Mouse (Mus musculus): ENCODE measurements at regions not wholly inside any gene's neighbourhood (a gene's known extent, or its start where the extent isn't known, plus 50 kb on each side); places are given as distances from the start of the nearest gene placed in this dataset.

DNA sequence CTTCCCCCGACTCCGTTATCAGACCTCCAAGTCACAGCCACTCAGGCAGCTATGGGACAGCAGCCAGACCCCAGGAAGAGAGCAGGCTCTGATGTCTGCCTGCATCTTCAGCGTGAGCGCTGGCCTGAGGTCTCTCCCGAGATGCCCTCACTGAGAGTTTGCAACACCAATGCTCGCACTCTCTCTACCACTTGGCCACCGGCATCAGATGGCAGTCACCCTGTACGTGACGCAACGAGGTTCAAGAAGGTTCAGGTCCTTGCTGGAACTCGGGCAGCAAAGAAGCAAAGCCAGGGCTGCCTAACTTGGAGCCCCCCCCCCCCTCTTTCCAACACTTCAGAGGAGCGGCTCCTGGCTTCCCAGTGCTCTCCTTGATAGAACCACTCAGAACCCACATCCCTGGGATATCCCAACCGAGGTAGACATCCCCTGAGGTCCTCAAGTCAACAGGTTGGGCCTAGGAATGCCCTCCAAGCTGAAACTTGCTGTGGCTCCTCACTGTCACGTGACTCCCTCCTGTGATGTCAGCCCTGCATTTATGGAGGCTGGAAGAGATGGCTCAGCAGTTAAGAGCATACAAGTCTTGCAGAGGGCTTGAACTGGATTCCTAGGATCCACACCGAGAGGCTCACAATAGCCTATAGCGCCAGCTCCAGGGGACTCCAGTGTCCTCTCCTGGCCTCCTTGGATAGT, 91.9 kb downstream of the Vegfa start:
- no peak for TF ChIP-seq ZC3H11A (IDR thresholded peaks at IDR 0.05; ENCODE audit: borderline replicate concordance, low read depth, low read length)
- no peak for TF ChIP-seq ZNF384 (IDR thresholded peaks at IDR 0.05; ENCODE audit: low read depth, low read length)
- TF ChIP-seq CHD2 (IDR thresholded peaks at IDR 0.05; ENCODE audit: low read depth, low read length), result no peak
- no peak for TF ChIP-seq MAFK (IDR thresholded peaks at IDR 0.05; ENCODE audit: insufficient read depth, low read depth, low read length)
- TF ChIP-seq HCFC1 (IDR thresholded peaks at IDR 0.05; ENCODE audit: borderline replicate concordance, insufficient read depth, low read length), result no peak
- Histone ChIP-seq H3K9ac (ENCODE audit: insufficient read depth, low read depth, low read length, poor library complexity, severe bottlenecking) (no peak overlapping the region), H3K9me3 (ENCODE audit: control insufficient read depth, insufficient read depth, low read depth, low read length) (no peaks in the 10 kb centered on the region), H3K27ac (ENCODE audit: insufficient read depth, low read depth, low read length, poor library complexity, severe bottlenecking) (no peak overlapping the region), H3K4me3 (ENCODE audit: insufficient read depth in 1 of 2, low read depth in 1 of 2, low read length in 2 of 2, poor library complexity in 1 of 2, severe bottlenecking in 1 of 2) (no peak overlapping the region), H3K36me3 (ENCODE audit: control insufficient read depth, insufficient read depth, low read length, poor library complexity, severe bottlenecking) (no peaks in the 10 kb centered on the region), H3K4me1 (ENCODE audit: control insufficient read depth in 2 of 2, insufficient read depth in 2 of 2, low read length in 2 of 2, poor library complexity in 1 of 2) (peaks cover 0 to 6% of the 10 kb centered on the region in 2 experiments; a peak in 1 of 4 replicates)
- no peak for DNase-seq (ENCODE audit: low read depth, low spot score)
- in situ Hi-C loops (cut with MboI; ENCODE audit: low sequenced_read_pairs in 2 of 2, unreplicated experiment in 2 of 2), result no loop called here

DNA sequence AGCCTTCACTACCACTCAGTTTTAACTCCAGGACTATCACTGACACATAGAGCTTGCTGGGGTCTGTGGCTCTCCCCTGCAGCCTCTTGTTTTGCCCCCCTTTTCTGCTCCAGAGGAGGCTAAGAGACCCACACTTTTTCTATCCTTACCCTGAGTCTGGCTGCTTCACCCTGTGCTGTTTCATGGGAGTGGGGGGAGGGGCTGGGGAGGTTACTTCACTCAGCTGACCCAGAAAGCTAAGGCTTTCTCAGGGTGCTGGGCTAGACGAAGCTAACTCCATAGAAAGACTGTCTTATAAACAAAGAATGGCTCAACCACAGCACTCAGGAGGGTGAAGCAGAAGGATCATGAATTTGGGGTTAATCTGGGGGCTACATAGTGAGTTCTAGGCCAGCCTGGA, 93.9 kb downstream of the Vegfa start:
- Histone ChIP-seq H3K9me3 (ENCODE audit: control insufficient read depth, insufficient read depth, low read depth, low read length) (no peaks in the 10 kb centered on the region), H3K9ac (ENCODE audit: insufficient read depth, low read depth, low read length, poor library complexity, severe bottlenecking) (no peak overlapping the region), H3K36me3 (ENCODE audit: control insufficient read depth, insufficient read depth, low read length, poor library complexity, severe bottlenecking) (no peaks in the 10 kb centered on the region), H3K4me1 (ENCODE audit: control insufficient read depth in 2 of 2, insufficient read depth in 2 of 2, low read length in 2 of 2, poor library complexity in 1 of 2) (peaks cover 4 to 14% of the 10 kb centered on the region in 2 experiments; a peak in 2 of 4 replicates), H3K27ac (ENCODE audit: insufficient read depth, low read depth, low read length, poor library complexity, severe bottlenecking) (no peak overlapping the region), H3K4me3 (ENCODE audit: insufficient read depth in 1 of 2, low read depth in 1 of 2, low read length in 2 of 2, poor library complexity in 1 of 2, severe bottlenecking in 1 of 2) (no peak overlapping the region)
- no peak for DNase-seq (ENCODE audit: low read depth, low spot score)
- in situ Hi-C loops (cut with MboI; ENCODE audit: low sequenced_read_pairs in 2 of 2, unreplicated experiment in 2 of 2), result no loop called here
- TF ChIP-seq ZC3H11A (IDR thresholded peaks at IDR 0.05; ENCODE audit: borderline replicate concordance, low read depth, low read length) (no peak), ZNF384 (IDR thresholded peaks at IDR 0.05; ENCODE audit: low read depth, low read length) (no peak), CHD2 (IDR thresholded peaks at IDR 0.05; ENCODE audit: low read depth, low read length) (no peak), MAFK (IDR thresholded peaks at IDR 0.05; ENCODE audit: insufficient read depth, low read depth, low read length) (no peak), HCFC1 (IDR thresholded peaks at IDR 0.05; ENCODE audit: borderline replicate concordance, insufficient read depth, low read length) (no peak)

DNA sequence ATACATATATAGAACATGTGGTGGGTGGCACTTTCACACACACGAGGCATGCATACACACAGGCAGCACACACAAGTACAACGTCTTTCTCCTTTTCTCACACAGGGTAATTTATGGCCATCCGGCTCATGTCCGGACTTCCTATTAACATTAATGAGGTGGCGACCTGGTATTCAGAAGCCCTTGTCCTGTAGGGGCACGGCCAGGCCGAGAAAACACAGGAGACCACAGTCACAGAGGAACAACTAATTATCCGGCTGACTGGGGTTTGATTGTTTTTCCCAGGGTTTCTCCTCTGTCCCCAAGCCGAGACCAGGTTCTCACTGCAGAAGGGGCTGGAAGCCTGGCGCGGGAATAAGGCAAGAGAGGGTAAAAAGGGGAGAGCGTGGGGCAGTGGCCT, 95.6 kb downstream of the Vegfa start:
- H3K4me3 ChIP-seq (ENCODE audit: insufficient read depth in 1 of 2, low read depth in 1 of 2, low read length in 2 of 2, poor library complexity in 1 of 2, severe bottlenecking in 1 of 2), result no peak overlapping the region
- no peak overlapping the region for H3K9ac ChIP-seq (ENCODE audit: insufficient read depth, low read depth, low read length, poor library complexity, severe bottlenecking)
- no peaks in the 10 kb centered on the region for H3K9me3 ChIP-seq (ENCODE audit: control insufficient read depth, insufficient read depth, low read depth, low read length)
- no peak for TF ChIP-seq ZNF384 (IDR thresholded peaks at IDR 0.05; ENCODE audit: low read depth, low read length)
- no peak for TF ChIP-seq CHD2 (IDR thresholded peaks at IDR 0.05; ENCODE audit: low read depth, low read length)
- TF ChIP-seq HCFC1 (IDR thresholded peaks at IDR 0.05; ENCODE audit: borderline replicate concordance, insufficient read depth, low read length), result no peak
- no peak for TF ChIP-seq MAFK (IDR thresholded peaks at IDR 0.05; ENCODE audit: insufficient read depth, low read depth, low read length)
- no peak for TF ChIP-seq ZC3H11A (IDR thresholded peaks at IDR 0.05; ENCODE audit: borderline replicate concordance, low read depth, low read length)
- H3K36me3 ChIP-seq (ENCODE audit: control insufficient read depth, insufficient read depth, low read length, poor library complexity, severe bottlenecking), result no peaks in the 10 kb centered on the region
- no peak overlapping the region for H3K27ac ChIP-seq (ENCODE audit: insufficient read depth, low read depth, low read length, poor library complexity, severe bottlenecking)
- in situ Hi-C loops (cut with MboI; ENCODE audit: low sequenced_read_pairs in 2 of 2, unreplicated experiment in 2 of 2), result no loop called here
- peaks cover 4 to 14% of the 10 kb centered on the region in 2 experiments; a peak in 2 of 4 replicates for H3K4me1 ChIP-seq (ENCODE audit: control insufficient read depth in 2 of 2, insufficient read depth in 2 of 2, low read length in 2 of 2, poor library complexity in 1 of 2)
- no peak for DNase-seq (ENCODE audit: low read depth, low spot score)

DNA sequence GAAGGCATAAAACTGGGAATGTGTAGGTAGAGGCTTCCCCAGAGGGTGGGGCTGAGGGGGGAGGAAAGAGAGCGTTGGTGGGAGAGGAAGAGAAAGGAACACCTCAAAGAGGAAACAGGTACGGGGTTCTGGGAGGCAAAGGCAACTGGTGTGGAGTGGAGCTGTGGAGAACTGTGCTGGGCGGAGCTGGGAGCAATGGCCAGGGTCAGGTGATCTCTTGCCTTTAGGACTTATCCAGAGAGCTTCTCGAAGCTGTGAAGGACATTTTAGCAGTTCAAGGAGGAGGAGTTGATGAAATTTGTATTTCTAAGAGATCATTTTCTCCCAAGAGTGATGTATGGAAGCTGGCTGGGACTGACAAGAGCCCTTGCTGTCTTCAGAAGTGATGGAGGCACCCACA, 96.9 kb downstream of the Vegfa start:
- Histone ChIP-seq H3K9me3 (ENCODE audit: control insufficient read depth, insufficient read depth, low read depth, low read length) (no peaks in the 10 kb centered on the region), H3K4me3 (ENCODE audit: insufficient read depth in 1 of 2, low read depth in 1 of 2, low read length in 2 of 2, poor library complexity in 1 of 2, severe bottlenecking in 1 of 2) (no peak overlapping the region), H3K27ac (ENCODE audit: insufficient read depth, low read depth, low read length, poor library complexity, severe bottlenecking) (no peak overlapping the region), H3K4me1 (ENCODE audit: control insufficient read depth in 2 of 2, insufficient read depth in 2 of 2, low read length in 2 of 2, poor library complexity in 1 of 2) (peaks cover 4 to 14% of the 10 kb centered on the region in 2 experiments; a peak in 2 of 4 replicates), H3K36me3 (ENCODE audit: control insufficient read depth, insufficient read depth, low read length, poor library complexity, severe bottlenecking) (no peaks in the 10 kb centered on the region), H3K9ac (ENCODE audit: insufficient read depth, low read depth, low read length, poor library complexity, severe bottlenecking) (no peak overlapping the region)
- in situ Hi-C loops (cut with MboI; ENCODE audit: low sequenced_read_pairs in 2 of 2, unreplicated experiment in 2 of 2), result no loop called here
- TF ChIP-seq ZNF384 (IDR thresholded peaks at IDR 0.05; ENCODE audit: low read depth, low read length) (no peak), MAFK (IDR thresholded peaks at IDR 0.05; ENCODE audit: insufficient read depth, low read depth, low read length) (no peak), ZC3H11A (IDR thresholded peaks at IDR 0.05; ENCODE audit: borderline replicate concordance, low read depth, low read length) (no peak), CHD2 (IDR thresholded peaks at IDR 0.05; ENCODE audit: low read depth, low read length) (no peak), HCFC1 (IDR thresholded peaks at IDR 0.05; ENCODE audit: borderline replicate concordance, insufficient read depth, low read length) (no peak)
- no peak for DNase-seq (ENCODE audit: low read depth, low spot score)
